Mouse (Mus musculus) midbrain, embryonic 12.5 days (tissue): ENCODE data around the gene Dap3. TPM values are rescaled to one million over a fixed set of nuclear protein-coding genes. Genes with fewer than 3 reads are reported as not detected.
"Not testable (repeated sequence)": the region's sequence is repeated elsewhere in the genome, so short reads cannot be mapped to it uniquely, and the experiment has no call there.

Experiments used
- ATAC-seq: fragments of 200-750 bp; cut with Nextera tagmentation; 2 replicates; pipeline ENCODE4 v1.8.0; 2017; ENCODE audit warnings: low read depth, moderate TSS enrichment, moderate library complexity; ENCODE audit not compliant: low FRiP score
- H3K27ac ChIP-seq: fragments of 300-500 bp; sonication (generic); replicated peaks from 2 replicates; pipeline ENCODE4 v1.5.1; 2016; ENCODE audit warnings: mild to moderate bottlenecking
- H3K27me3 ChIP-seq: fragments of 300-500 bp; sonication (generic); 2 replicates; pipeline ENCODE4 v1.6.1; 2016; ENCODE audit warnings: mild to moderate bottlenecking
- H3K36me3 ChIP-seq: fragments of 300-500 bp; sonication (generic); 2 replicates; pipeline ENCODE4 v1.6.1; 2016
- H3K4me1 ChIP-seq: fragments of 300-500 bp; sonication (generic); 2 replicates; pipeline ENCODE4 v1.6.1; 2016
- H3K4me2 ChIP-seq: fragments of 300-500 bp; sonication (generic); replicated peaks from 2 replicates; pipeline ENCODE4 v1.6.1; 2016; ENCODE audit warnings: mild to moderate bottlenecking, moderate library complexity
- H3K4me3 ChIP-seq: fragments of 300-500 bp; sonication (generic); 2 replicates; pipeline ENCODE4 v1.5.1; 2016; ENCODE audit warnings: mild to moderate bottlenecking
- H3K9ac ChIP-seq: fragments of 300-500 bp; sonication (generic); replicated peaks from 2 replicates; pipeline ENCODE4 v1.6.1; 2016; ENCODE audit warnings: mild to moderate bottlenecking, moderate library complexity
- H3K9me3 ChIP-seq: fragments of 300-500 bp; sonication (generic); 2 replicates; pipeline ENCODE4 v1.6.1; 2016; ENCODE audit warnings: mild to moderate bottlenecking
- WGBS: fragments of 180-500 bp; shearing (Covaris S2); methylation state at CpG from one replicate; pipeline ENCODE4 v1.1.7; 2016; 5-methylcytosine and 5-hydroxymethylcytosine counted together
- polyA plus RNA-seq: library from polyadenylated mRNA; unstranded; fragments of >200 nt; fragmentation: Nextera tagmentation; extraction: Ambion mirVana; gene quantifications from 2 replicates; pipeline ENCODE4 v1.2.1, GENCODE M21; 2016

The Dap3 gene
- polyA plus RNA-seq, 1 experiment from 2014 or later = 137 TPM

DNA sequence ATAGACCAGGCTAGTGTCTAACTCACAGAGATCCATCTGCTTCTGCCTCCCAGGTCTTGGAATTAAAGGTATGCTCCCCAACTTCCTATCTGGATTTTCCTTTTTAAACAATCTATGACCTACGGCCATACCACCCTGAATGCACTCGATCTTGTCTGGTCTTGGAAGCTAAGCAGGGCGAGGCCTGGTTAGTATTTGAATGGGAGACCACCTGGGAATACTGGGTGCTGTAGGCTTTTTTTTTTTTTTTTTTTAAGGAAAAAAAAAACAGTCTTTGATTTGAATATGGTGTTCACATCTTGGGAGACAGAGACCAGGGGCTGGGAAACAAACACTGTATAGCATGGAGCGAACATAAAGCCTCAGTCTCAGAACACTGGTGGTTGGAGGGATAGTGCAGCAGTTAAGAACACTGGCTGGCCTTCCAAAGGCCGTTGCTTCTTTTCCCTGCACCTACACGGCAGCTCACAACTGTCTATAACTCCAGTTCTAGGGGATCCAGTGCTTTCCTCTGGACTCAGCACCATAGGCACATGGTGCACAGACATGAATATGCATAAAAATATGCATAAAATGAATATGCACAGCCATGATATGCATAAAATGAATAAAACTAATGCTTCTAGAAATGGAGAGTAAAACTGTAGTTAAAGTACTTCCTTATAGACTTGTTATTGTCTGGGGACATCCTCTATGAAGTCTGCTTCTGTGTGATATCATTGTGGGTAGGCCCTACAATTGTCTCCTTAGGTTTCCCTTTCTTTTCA lies 44.4 kb downstream of the Dap3 start:
- H3K27ac ChIP-seq = no peak overlapping the region; the same call in 1 of the 2 replicates
- WGBS = 92% methylated on average over 6 of the region's 6 CpGs
- no peak for ATAC-seq
- no peaks in the 10 kb centered on the region for H3K27me3 ChIP-seq
- no peak overlapping the region for H3K4me3 ChIP-seq
- peaks cover 99% of the 10 kb centered on the region for H3K36me3 ChIP-seq
- no peaks in the 10 kb centered on the region for H3K9me3 ChIP-seq
- no peaks in the 10 kb centered on the region for H3K4me1 ChIP-seq
- H3K9ac ChIP-seq = no peak overlapping the region
- no peak overlapping the region for H3K4me2 ChIP-seq

DNA sequence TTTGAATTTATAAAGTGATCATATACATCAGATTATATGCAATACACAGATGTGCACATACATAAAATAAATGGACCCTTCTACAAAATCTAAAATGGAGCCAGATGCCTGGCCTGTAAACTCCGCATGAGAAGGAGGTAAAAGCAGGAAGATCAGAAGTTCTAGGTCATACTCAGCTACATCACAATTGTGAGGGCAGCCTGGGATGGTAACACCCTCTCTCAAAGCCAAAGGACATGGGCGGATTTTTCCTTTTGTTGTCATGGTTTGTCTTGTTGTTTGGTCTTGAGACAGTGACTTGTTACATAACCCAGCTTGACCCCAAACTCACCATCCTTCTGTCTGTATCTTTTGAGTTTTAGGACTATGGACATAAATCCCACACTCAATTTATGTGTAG lies 45.2 kb downstream of the Dap3 start:
- 95% methylated on average over 2 of the region's 2 CpGs for WGBS
- Histone ChIP-seq H3K36me3 (peaks cover 97% of the 10 kb centered on the region), H3K4me3 (no peak overlapping the region), H3K27ac (no peak overlapping the region), H3K4me1 (no peaks in the 10 kb centered on the region), H3K27me3 (no peaks in the 10 kb centered on the region), H3K4me2 (no peak overlapping the region), H3K9ac (no peak overlapping the region), H3K9me3 (no peaks in the 10 kb centered on the region)
- ATAC-seq = no peak

DNA sequence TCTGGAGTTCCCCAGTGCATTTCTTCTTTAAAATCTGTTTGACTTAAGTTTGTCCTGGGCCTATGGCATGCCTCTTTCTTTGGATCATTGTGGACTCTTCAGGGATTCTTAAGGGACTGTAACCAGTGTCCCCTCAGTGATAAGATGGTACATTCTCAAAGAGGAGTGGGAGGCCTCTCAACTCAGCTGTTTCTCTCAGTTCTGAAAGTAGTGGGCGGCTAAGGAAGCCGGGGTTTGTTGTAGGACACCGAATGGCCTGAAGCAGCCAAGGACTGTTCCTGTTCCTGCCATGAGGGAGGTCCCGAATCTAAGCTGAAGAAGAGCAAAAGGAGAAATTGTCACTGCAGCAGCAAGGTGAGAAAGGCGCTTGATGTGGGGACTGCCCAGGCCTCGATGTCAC lies 45.8 kb downstream of the Dap3 start:
- H3K4me1 ChIP-seq = no peaks in the 10 kb centered on the region
- no peak for ATAC-seq
- H3K9ac ChIP-seq = no peak overlapping the region
- H3K4me3 ChIP-seq = no peak overlapping the region
- no peak overlapping the region for H3K27ac ChIP-seq
- WGBS = 93% methylated on average over 6 of the region's 6 CpGs
- H3K4me2 ChIP-seq = no peak overlapping the region
- peaks cover 97% of the 10 kb centered on the region for H3K36me3 ChIP-seq
- H3K9me3 ChIP-seq = no peaks in the 10 kb centered on the region
- no peaks in the 10 kb centered on the region for H3K27me3 ChIP-seq

DNA sequence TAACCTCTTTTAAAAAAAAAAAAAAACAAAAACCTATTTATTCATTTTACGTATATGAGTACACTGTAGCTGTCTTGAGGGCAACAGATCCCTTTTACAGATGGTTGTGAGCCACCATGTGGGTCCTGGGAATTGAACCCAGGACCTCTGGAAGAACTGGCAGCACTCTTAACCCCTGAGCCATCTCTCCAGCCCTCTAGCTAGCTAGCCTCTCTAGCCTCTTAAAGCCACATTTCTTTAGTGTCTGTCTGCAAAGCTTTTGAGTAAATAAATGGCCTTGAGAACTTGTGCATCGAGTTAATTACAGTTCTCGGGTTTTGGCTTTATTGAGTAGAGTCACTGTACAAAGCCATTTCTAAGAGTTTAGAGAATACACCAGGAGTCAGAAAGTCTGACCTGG lies 46.2 kb downstream of the Dap3 start:
- H3K4me3 ChIP-seq = no peak overlapping the region
- H3K27me3 ChIP-seq = no peaks in the 10 kb centered on the region
- 83% methylated on average over 3 of the region's 3 CpGs for WGBS
- H3K36me3 ChIP-seq = peaks cover 95% of the 10 kb centered on the region
- no peak overlapping the region for H3K4me2 ChIP-seq
- no peaks in the 10 kb centered on the region for H3K4me1 ChIP-seq
- no peaks in the 10 kb centered on the region for H3K9me3 ChIP-seq
- H3K9ac ChIP-seq = no peak overlapping the region
- no peak overlapping the region for H3K27ac ChIP-seq
- ATAC-seq = no peak

DNA sequence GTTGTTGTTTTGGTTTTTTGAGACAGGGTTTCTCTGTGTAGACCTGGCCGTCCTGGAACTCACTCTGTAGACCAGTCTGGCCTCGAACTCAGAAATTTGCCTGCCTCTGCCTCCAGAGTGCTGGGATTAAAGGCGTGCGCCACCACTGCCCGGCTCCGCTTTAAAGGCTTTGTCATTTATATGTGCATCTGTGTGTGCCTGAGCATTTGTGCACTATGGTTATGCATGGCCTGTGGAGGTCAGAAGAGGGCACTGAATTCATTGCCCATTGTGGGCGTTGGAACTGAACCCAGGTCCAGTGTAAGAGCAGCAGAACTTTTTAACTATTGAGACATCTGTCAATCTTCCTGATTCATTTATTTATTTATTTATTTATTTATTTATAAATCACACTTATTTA lies 58.0 kb downstream of the Dap3 start:
- not testable (repeated sequence) for ATAC-seq, H3K9me3 ChIP-seq, H3K27ac ChIP-seq, H3K4me2 ChIP-seq, H3K4me1 ChIP-seq, H3K9ac ChIP-seq, H3K27me3 ChIP-seq, H3K4me3 ChIP-seq
- WGBS = 95% methylated on average over 7 of the region's 7 CpGs
- peaks cover 28% of the 10 kb centered on the region for H3K36me3 ChIP-seq

DNA sequence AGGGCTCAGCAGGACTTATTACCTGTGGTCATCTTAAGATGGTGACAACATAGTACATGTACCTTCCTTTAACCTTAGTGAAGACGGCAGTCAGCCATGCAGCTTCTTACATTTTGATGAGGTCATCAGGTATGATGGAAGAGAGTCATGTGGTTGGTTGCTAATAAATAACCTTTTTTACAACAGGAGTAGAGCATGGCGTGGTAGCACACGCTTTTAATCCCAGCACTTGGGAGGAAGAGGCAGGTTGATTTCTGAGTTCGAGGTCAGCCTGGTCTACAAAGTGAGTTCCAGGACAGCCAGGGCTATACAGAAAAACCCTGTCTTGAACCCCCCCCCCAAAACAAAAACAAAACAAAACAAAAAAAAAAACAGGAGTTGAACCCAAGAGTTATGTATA lies 68.4 kb downstream of the Dap3 start:
- WGBS = over 99% methylated on average over 4 of the region's 4 CpGs

More for the DNA sequence above, 68.4 kb downstream of the Dap3 start:
- H3K9me3 ChIP-seq, ATAC-seq, H3K9ac ChIP-seq, H3K4me2 ChIP-seq, H3K27me3 ChIP-seq, H3K27ac ChIP-seq, H3K4me3 ChIP-seq, H3K4me1 ChIP-seq: not testable (repeated sequence)
- peaks cover 10% of the 10 kb centered on the region; the same call in 1 of the 2 replicates for H3K36me3 ChIP-seq

Other genes with a start within 250 kb of the Dap3 start
- 43.6 and 44.7 TPM in 2 replicates for gene Rit1, start 234.3 kb downstream of the Dap3 start, polyA plus RNA-seq
- gene Syt11, start 176.0 kb downstream of the Dap3 start, polyA plus RNA-seq = 200 and 205 TPM in 2 replicates
- 18.9 and 19.8 TPM in 2 replicates for gene Gon4l, start 116.0 kb downstream of the Dap3 start, polyA plus RNA-seq
- 44.3 and 46.1 TPM in 2 replicates for gene Msto1, start 37.2 kb downstream of the Dap3 start, polyA plus RNA-seq
- 22.5 and 23.7 TPM in 2 replicates for gene Ash1l, start 559 bp downstream of the Dap3 start, polyA plus RNA-seq
- gene Rusc1, start 142.1 kb upstream of the Dap3 start, polyA plus RNA-seq = 49.8 and 50.9 TPM in 2 replicates
- gene Gm43738, start 149.9 kb upstream of the Dap3 start, polyA plus RNA-seq = 0.13 TPM in 1 of 2 replicates, not detected in the other
- gene Fdps, start 150.8 kb upstream of the Dap3 start, polyA plus RNA-seq = 307 and 361 TPM in 2 replicates
- 0.26 and 0.33 TPM in 2 replicates for gene Pklr, start 185.0 kb upstream of the Dap3 start, polyA plus RNA-seq
- 17.1 and 22.0 TPM in 2 replicates for gene Hcn3, start 209.0 kb upstream of the Dap3 start, polyA plus RNA-seq
- gene Clk2, start 213.6 kb upstream of the Dap3 start, polyA plus RNA-seq = 42.3 and 46.5 TPM in 2 replicates
- gene Scamp3, start 226.3 kb upstream of the Dap3 start, polyA plus RNA-seq = 94.2 and 97.1 TPM in 2 replicates
- gene Fam189b, start 232.0 kb upstream of the Dap3 start, polyA plus RNA-seq = 29.5 and 30.3 TPM in 2 replicates